Mouse (Mus musculus): ENCODE measurements around the gene Cyfip2.

GRCm38 (mm10) chr11:46290988-46291405, 21.7 kb downstream of the Cyfip2 start:
- TF ChIP-seq CTCF (IDR thresholded peaks at IDR 0.05; ENCODE audit: low read depth) (no peak), EP300 (IDR thresholded peaks at IDR 0.05; ENCODE audit: low read depth) (no peak)

All from liver, postnatal 0 days (tissue).